Mouse (Mus musculus) heart, postnatal 0 days (tissue): ENCODE measurements at regions not wholly inside any gene's neighbourhood (a gene's known extent, or its start where the extent isn't known, plus 50 kb on each side); places are given as distances from the start of the nearest gene placed in this dataset.

Experiments used
- ATAC-seq: fragments of 200-750 bp; cut with Nextera tagmentation; 2 replicates; pipeline ENCODE4 v1.8.0; 2017; ENCODE audit warnings: low read depth, moderate number of reproducible peaks, moderate library complexity; ENCODE audit not compliant: insufficient read depth
- DNase-seq: peaks from one replicate; pipeline ENCODE4 v3.0.0-alpha.2; 2016; ENCODE audit warnings: low spot score
- H3K27ac ChIP-seq: fragments of 300-500 bp; sonication (generic); 2 replicates; pipeline ENCODE4 v1.5.1; 2014; ENCODE audit warnings: low read depth, mild to moderate bottlenecking
- H3K27me3 ChIP-seq: fragments of 300-500 bp; sonication (generic); 2 replicates; pipeline ENCODE4 v1.6.1; 2014; ENCODE audit warnings: low read length, mixed read lengths; ENCODE audit not compliant: control insufficient read depth, insufficient read depth
- H3K36me3 ChIP-seq: fragments of 300-500 bp; sonication (generic); replicated peaks from 2 replicates; pipeline ENCODE4 v1.6.1; 2014; ENCODE audit warnings: low read length, mixed read lengths; ENCODE audit not compliant: control insufficient read depth, insufficient read depth
- H3K4me1 ChIP-seq: fragments of 300-500 bp; sonication (generic); 2 replicates; pipeline ENCODE4 v1.6.1; 2014; ENCODE audit warnings: antibody characterized with exemption; ENCODE audit not compliant: control insufficient read depth, insufficient read depth
- H3K4me2 ChIP-seq: fragments of 300-500 bp; sonication (generic); 2 replicates; pipeline ENCODE4 v1.6.1; 2014; ENCODE audit warnings: low read depth, mild to moderate bottlenecking, low read length, moderate library complexity
- H3K4me3 ChIP-seq: fragments of 300-500 bp; sonication (generic); 2 replicates; pipeline ENCODE4 v1.5.1; 2014; ENCODE audit warnings: low read depth, low read length
- H3K9ac ChIP-seq: fragments of 300-500 bp; sonication (generic); replicated peaks from 2 replicates; pipeline ENCODE4 v1.6.1; 2014; ENCODE audit warnings: low read depth, low read length, mixed read lengths
- H3K9me3 ChIP-seq: fragments of 300-500 bp; sonication (generic); replicated peaks from 2 replicates; pipeline ENCODE4 v1.6.1; 2016; ENCODE audit warnings: low read length; ENCODE audit not compliant: control insufficient read depth
- CTCF ChIP-seq: IDR thresholded peaks from 2 replicates; pipeline ENCODE4 v1.5.1; 2016; ENCODE audit warnings: antibody characterized with exemption, control low read depth, low read depth
- EP300 ChIP-seq: IDR thresholded peaks from 2 replicates; pipeline ENCODE4 v1.6.1; 2016; ENCODE audit warnings: antibody characterized with exemption, low read depth
- WGBS: fragments of 180-500 bp; shearing (Covaris S2); extraction: QIAGEN DNeasy Blood & Tissue Kit; methylation state at CpG from one replicate; pipeline ENCODE4 v1.1.7; 2014; 5-methylcytosine and 5-hydroxymethylcytosine counted together

DNA sequence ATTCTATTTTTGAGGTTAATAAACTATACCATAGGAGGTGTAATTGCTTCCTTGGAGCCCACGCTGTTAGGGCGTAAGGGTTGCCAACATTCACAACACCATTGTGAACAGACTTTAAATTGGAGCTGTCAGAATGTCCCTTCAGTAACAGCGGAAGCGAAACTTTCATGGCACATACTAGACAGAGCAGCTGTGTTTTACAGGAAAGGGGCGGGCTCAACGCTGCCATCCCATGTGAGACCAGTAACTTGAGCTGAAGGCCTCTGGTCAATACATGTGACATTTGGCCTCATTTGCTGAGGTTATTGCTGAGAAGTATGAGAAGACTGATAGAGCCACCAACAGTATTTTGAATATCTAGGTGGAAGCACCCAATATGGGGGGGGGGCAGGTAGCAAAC, 83.5 kb upstream of the Dock1 start:
- no peak for DNase-seq
- H3K4me3 ChIP-seq = no peak overlapping the region
- H3K27me3 ChIP-seq = no peaks in the 10 kb centered on the region
- no peaks in the 10 kb centered on the region for H3K9me3 ChIP-seq
- no peak for TF ChIP-seq CTCF
- no peak for TF ChIP-seq EP300
- H3K4me2 ChIP-seq = no peak overlapping the region
- H3K9ac ChIP-seq = no peak overlapping the region
- no peaks in the 10 kb centered on the region for H3K36me3 ChIP-seq
- 92% methylated on average over 6 of the region's 6 CpGs for WGBS
- no peaks in the 10 kb centered on the region for H3K4me1 ChIP-seq
- no peak overlapping the region for H3K27ac ChIP-seq
- no peak for ATAC-seq

DNA sequence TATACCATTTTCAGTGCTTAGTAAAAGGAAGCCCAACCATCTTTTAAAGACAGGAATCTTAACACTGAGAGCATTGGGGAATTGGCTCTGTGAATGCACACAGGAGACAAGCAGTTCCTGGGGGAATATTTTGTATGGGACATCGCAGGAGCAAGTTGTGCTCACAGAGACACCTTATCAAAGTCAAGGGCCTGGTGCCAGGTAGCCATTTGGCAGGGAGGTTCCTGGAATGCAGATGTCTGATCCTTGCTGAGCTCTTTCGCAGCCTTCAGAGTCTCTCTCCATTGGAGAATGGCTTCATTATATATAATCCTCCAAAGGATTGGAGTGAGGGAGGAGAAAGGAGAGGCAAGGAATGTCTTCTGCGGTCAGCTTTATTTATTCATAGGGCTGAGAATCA, 62.6 kb upstream of the Dock1 start:
- no peak for DNase-seq
- peaks cover 4% of the 10 kb centered on the region; the same call in 1 of the 2 replicates for H3K4me1 ChIP-seq
- no peaks in the 10 kb centered on the region for H3K36me3 ChIP-seq
- TF ChIP-seq CTCF (no peak), EP300 (no peak)
- no peak overlapping the region for H3K9ac ChIP-seq
- 30% methylated on average over 3 of the region's 3 CpGs for WGBS
- H3K27me3 ChIP-seq = no peaks in the 10 kb centered on the region
- no peak overlapping the region for H3K27ac ChIP-seq
- no peak overlapping the region for H3K4me2 ChIP-seq
- H3K9me3 ChIP-seq = no peaks in the 10 kb centered on the region
- ATAC-seq = no peak
- H3K4me3 ChIP-seq = no peak overlapping the region

DNA sequence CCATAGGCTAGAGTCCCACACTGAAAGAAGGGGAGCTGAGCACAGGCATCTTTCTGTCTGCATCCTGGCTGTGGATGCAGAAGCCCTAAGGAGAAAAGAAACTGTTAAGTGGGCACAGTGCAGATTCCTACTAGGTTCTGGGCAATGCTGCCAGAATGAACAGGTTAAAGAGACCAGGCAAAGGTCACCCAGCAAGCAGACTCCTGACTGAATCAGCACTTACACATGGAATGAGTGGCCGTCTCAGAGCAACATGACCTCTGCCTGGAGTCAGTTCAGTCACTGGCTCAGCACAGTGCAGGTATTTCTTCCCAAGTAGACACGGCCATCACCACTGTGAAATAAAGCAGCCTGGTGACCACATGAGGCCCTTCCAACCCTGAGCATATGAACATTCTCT, 60.3 kb upstream of the Dock1 start:
- DNase-seq (no peak), ATAC-seq (no peak)
- TF ChIP-seq CTCF = no peak
- TF ChIP-seq EP300 = no peak
- WGBS = 53% methylated on average over 2 of the region's 2 CpGs
- no peaks in the 10 kb centered on the region for H3K36me3 ChIP-seq
- H3K27ac ChIP-seq = no peak overlapping the region
- no peak overlapping the region for H3K9ac ChIP-seq
- H3K9me3 ChIP-seq = no peaks in the 10 kb centered on the region
- H3K27me3 ChIP-seq = no peaks in the 10 kb centered on the region
- H3K4me2 ChIP-seq = no peak overlapping the region
- H3K4me3 ChIP-seq = no peak overlapping the region
- peaks cover 4% of the 10 kb centered on the region; the same call in 1 of the 2 replicates for H3K4me1 ChIP-seq

DNA sequence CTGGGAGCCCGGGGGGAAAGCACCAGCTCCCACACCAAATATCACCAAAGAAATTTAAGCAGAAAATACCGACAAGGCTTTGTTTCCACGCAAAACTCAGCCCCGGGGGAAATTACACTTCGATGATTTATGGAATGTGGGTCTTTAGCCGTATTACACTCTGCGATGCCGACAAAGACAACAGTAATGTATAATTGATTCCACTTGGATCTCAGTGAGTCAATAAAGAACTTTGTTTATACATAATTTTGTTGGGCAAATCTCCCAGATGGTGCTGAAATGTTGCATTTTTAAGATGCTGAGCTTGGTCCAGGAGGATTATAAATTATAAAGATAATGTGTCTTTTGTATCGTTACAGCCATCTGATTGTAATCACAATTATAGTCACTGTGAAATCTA, 59.1 kb upstream of the Dock1 start:
- Histone ChIP-seq H3K4me2 (no peak overlapping the region), H3K36me3 (no peaks in the 10 kb centered on the region), H3K27me3 (no peaks in the 10 kb centered on the region), H3K9ac (no peak overlapping the region), H3K4me1 (peaks cover 4% of the 10 kb centered on the region; the same call in 1 of the 2 replicates), H3K9me3 (no peaks in the 10 kb centered on the region), H3K4me3 (no peak overlapping the region), H3K27ac (no peak overlapping the region)
- TF ChIP-seq CTCF (no peak), EP300 (no peak)
- 85% methylated on average over 9 of the region's 9 CpGs for WGBS
- ATAC-seq = no peak
- DNase-seq = no peak

DNA sequence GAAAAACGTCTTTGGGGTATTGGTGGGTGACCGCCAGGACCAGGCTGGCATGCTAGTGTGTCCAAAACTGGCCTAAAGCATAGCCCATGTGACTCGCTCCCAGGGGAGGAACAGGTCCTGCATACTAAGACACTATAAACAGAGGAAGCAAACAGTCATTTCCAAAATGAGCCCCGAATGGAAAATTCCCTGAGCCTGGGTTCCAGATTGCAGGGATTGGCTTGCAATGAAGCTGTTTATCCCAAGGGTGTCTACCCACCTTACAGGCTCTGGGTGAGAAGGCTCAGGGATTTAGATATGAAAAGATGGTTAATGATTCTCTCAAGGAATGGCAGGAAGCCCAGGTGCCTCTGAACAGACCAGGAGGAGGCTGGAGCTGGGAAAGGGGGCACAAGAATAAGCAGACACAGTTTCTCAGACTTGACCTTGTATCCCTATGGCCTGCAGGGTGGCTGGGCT, 58.2 kb upstream of the Dock1 start:
- H3K27ac ChIP-seq = no peak overlapping the region
- no peak overlapping the region for H3K4me2 ChIP-seq
- ATAC-seq (no peak), DNase-seq (no peak)
- H3K36me3 ChIP-seq = no peaks in the 10 kb centered on the region
- WGBS = 75% methylated on average over 4 of the region's 4 CpGs
- no peak overlapping the region for H3K4me3 ChIP-seq
- no peaks in the 10 kb centered on the region for H3K9me3 ChIP-seq
- TF ChIP-seq CTCF = no peak
- no peaks in the 10 kb centered on the region for H3K27me3 ChIP-seq
- H3K9ac ChIP-seq = no peak overlapping the region
- H3K4me1 ChIP-seq = peaks cover 4% of the 10 kb centered on the region; the same call in 1 of the 2 replicates

DNA sequence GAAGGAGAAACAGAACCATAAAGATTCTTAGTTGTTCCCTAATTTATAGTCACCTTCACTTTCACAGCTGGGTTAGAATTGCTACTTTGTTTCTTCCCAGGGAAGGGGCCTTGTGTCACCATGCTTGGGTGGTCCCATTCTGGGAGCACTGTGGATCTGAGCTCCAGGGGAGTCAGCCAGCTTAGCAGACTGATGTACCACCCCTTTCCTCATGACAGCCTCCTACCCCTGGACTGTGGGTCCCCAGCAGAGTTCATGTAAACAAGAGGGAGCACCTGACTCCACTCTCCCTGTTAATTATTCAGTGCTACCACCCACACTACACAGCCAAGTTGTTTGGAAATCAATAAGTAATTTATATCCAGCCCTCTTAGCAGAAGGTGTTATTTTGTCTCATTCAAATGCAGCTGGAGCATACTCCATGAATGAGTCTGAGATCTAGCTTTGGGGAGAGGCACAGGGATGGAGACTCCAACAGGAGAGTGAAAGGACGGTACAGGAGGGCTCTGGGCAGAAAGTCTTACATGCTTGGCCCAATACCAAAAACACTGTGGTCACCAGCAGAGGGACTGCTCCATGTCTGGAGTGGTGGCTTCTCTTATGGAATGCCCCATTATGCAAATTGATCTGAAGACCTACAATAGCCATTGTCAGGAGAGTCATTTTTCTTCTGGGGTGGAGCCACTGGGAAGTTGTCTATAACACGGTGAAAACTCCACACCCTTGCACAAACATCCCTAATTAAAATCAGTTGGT, 51.1 kb upstream of the Dock1 start:
- no peaks in the 10 kb centered on the region for H3K4me1 ChIP-seq
- H3K36me3 ChIP-seq = no peaks in the 10 kb centered on the region
- H3K27me3 ChIP-seq = no peaks in the 10 kb centered on the region
- H3K4me2 ChIP-seq = no peak overlapping the region
- TF ChIP-seq EP300 (no peak), CTCF (peak; percentile 26)
- no peak overlapping the region for H3K4me3 ChIP-seq
- no peak for DNase-seq
- no peak overlapping the region for H3K27ac ChIP-seq
- H3K9me3 ChIP-seq = no peaks in the 10 kb centered on the region
- ATAC-seq = no peak
- WGBS = 23% methylated on average over 2 of the region's 2 CpGs
- H3K9ac ChIP-seq = no peak overlapping the region
